In genomic region chr2:30587161-30587560, GRCm38 (mm10) we compare ENCODE assay signal across 8 mouse cellular contexts. TPM values are rescaled to one million over a fixed set of nuclear protein-coding genes. Genes with fewer than 3 reads are reported as not detected.
DNase-seq lines count a peak whose midpoint lies in the region; ATAC-seq lines count a peak whose summit lies in the region.

No protein-coding gene starts in this region.

- H3K9ac ChIP-seq in embryonic facial prominence, embryonic 14.5 days (ENCODE audit: low read depth, low read length) = peak overlapping the region; percentile 0; the same call in 1 of the 2 replicates

- 31% methylated on average over 8 of the region's 8 CpGs for WGBS in embryonic facial prominence, embryonic 14.5 days

- H3K4me2 ChIP-seq in embryonic facial prominence, embryonic 14.5 days (ENCODE audit: low read depth, low read length) = no peak overlapping the region

- H3K27ac ChIP-seq in embryonic facial prominence, embryonic 14.5 days (replicated peaks; ENCODE audit: low read depth, low read length) = peak overlapping the region; percentile 44

- no peaks in the 10 kb centered on the region for H3K27me3 ChIP-seq in embryonic facial prominence, embryonic 14.5 days (replicated peaks; ENCODE audit: control insufficient read depth, insufficient read depth, low read length)

- ATAC-seq in embryonic facial prominence, embryonic 14.5 days (ENCODE audit: low read depth) = peak; percentile 54
- ATAC-seq in neutrophil, adult 5-6 weeks (ENCODE audit: extremely low read depth, insufficient number of reproducible peaks, low FRiP score, poor library complexity, severe bottlenecking) = peak; percentile 26; the same call in 1 of the 2 replicates

- H3K4me1 ChIP-seq in embryonic facial prominence, embryonic 14.5 days (ENCODE audit: control insufficient read depth, insufficient read depth, low read length) = peaks cover 26% of the 10 kb centered on the region

- peak; percentile 97 for DNase-seq in heart, adult 11 months
- no peak for DNase-seq in heart, postnatal 4 days
- peak; percentile 42 for DNase-seq in ES-CJ7 (ENCODE audit: low read depth, low spot score)
- DNase-seq in embryonic facial prominence, embryonic 14.5 days (ENCODE audit: low spot score) = peak; percentile 88
- peak; percentile 63 to 80 for DNase-seq in kidney, postnatal 36 days
- DNase-seq in urinary bladder, adult 2 months (ENCODE audit: low spot score) = no peak
- DNase-seq in gastrocnemius, postnatal 14 days = no peak

- H3K4me3 ChIP-seq in embryonic facial prominence, embryonic 14.5 days (ENCODE audit: low read depth, low read length) = no peak overlapping the region

- no peaks in the 10 kb centered on the region for H3K36me3 ChIP-seq in embryonic facial prominence, embryonic 14.5 days (ENCODE audit: control insufficient read depth, insufficient read depth, low read length)

- peaks cover under 1% of the 10 kb centered on the region; the same call in 1 of the 2 replicates for H3K9me3 ChIP-seq in embryonic facial prominence, embryonic 14.5 days (ENCODE audit: control insufficient read depth, low read length)

- intact Hi-C loops in gastrocnemius, postnatal 14 days (cut with DNase I; ENCODE audit: low total_unique reads) = no loop called here

RNA-seq across cellular contexts. Expression of gene Cstad, which starts 7.7 kb away (rescaled TPM):
- total RNA-seq in heart, postnatal 4 days (2021) = 1 to 10 TPM; 1.7 to 3.2 TPM
- polyA plus RNA-seq in embryonic facial prominence, embryonic 14.5 days (2014; fragmentation: Nextera tagmentation; extraction: Ambion mirVana) = 0.96 and 1.7 TPM in 2 replicates
- 0.58 and 0.98 TPM in 2 replicates for total RNA-seq in neutrophil, adult 5-6 weeks (2017)
- polyA plus RNA-seq in urinary bladder, adult 2 months (2012; rRNA removed) = 5.8 and 6.3 TPM in 2 replicates
- 1 to 10 TPM; 5.0 to 5.9 TPM for total RNA-seq in gastrocnemius, postnatal 14 days (2021)

Comparison
In these comparisons a context has a peak if more than half of its experiments do, and no peak if none do; other contexts are left out.
1. DNase-seq: peak in heart, adult 11 months (single experiment), ES-CJ7 (single experiment), embryonic facial prominence, embryonic 14.5 days (single experiment) and kidney, postnatal 36 days (2 of 2); none in heart, postnatal 4 days (single experiment), urinary bladder, adult 2 months (single experiment) and gastrocnemius, postnatal 14 days (single experiment).